Mouse (Mus musculus) stomach, embryonic 14.5 days (tissue): ENCODE data around the gene Fgf13. TPM values are rescaled to one million over a fixed set of nuclear protein-coding genes. Genes with fewer than 3 reads are reported as not detected.
A peak's percentile ranks its signal among the peaks of the same experiment; 100 is the strongest.

ENCODE experiments used
- ATAC-seq: fragments of 200-750 bp; cut with Nextera tagmentation; 2 replicates; pipeline ENCODE4 v1.8.0; 2017; ENCODE audit warnings: low read depth, moderate TSS enrichment; ENCODE audit not compliant: insufficient number of reproducible peaks, insufficient read depth, low FRiP score
- H3K27ac ChIP-seq: fragments of 300-500 bp; sonication (generic); 2 replicates; pipeline ENCODE4 v1.5.1; 2014; ENCODE audit warnings: mild to moderate bottlenecking, low read length, moderate library complexity, mixed read lengths
- H3K27me3 ChIP-seq: fragments of 300-500 bp; sonication (generic); 2 replicates; pipeline ENCODE4 v1.6.1; 2014; ENCODE audit warnings: low read length, control low read depth, mixed read lengths; ENCODE audit not compliant: control insufficient read depth, insufficient read depth
- H3K36me3 ChIP-seq: fragments of 300-500 bp; sonication (generic); 2 replicates; pipeline ENCODE4 v1.6.1; 2014; ENCODE audit warnings: mild to moderate bottlenecking, control low read depth, low read length, moderate library complexity, mixed read lengths; ENCODE audit not compliant: control insufficient read depth, insufficient read depth
- H3K4me1 ChIP-seq: fragments of 300-500 bp; sonication (generic); 2 replicates; pipeline ENCODE4 v1.6.1; 2014; ENCODE audit warnings: low read length, control low read depth, mixed read lengths; ENCODE audit not compliant: control insufficient read depth, insufficient read depth
- H3K4me2 ChIP-seq: fragments of 300-500 bp; sonication (generic); replicated peaks from 2 replicates; pipeline ENCODE4 v1.6.1; 2014; ENCODE audit warnings: low read depth, low read length, control low read depth
- H3K4me3 ChIP-seq: fragments of 300-500 bp; sonication (generic); 2 replicates; pipeline ENCODE4 v1.5.1; 2014; ENCODE audit warnings: low read depth, low read length, control low read depth
- H3K9ac ChIP-seq: fragments of 300-500 bp; sonication (generic); replicated peaks from 2 replicates; pipeline ENCODE4 v1.6.1; 2014; ENCODE audit warnings: low read depth, mild to moderate bottlenecking, control low read depth, low read length, moderate library complexity, mixed read lengths
- H3K9me3 ChIP-seq: fragments of 300-500 bp; sonication (generic); 2 replicates; pipeline ENCODE4 v1.6.1; 2016; ENCODE audit warnings: low read depth, low read length, control low read depth; ENCODE audit not compliant: control insufficient read depth
- WGBS: fragments of 180-500 bp; shearing (Covaris S2); extraction: QIAGEN DNeasy Blood & Tissue Kit; methylation state at CpG from one replicate; pipeline ENCODE4 v1.1.7; 2014; 5-methylcytosine and 5-hydroxymethylcytosine counted together
- polyA plus RNA-seq: library from polyadenylated mRNA; unstranded; fragments of >200 nt; fragmentation: Nextera tagmentation; extraction: Ambion mirVana; gene quantifications from 2 replicates; pipeline ENCODE4 v1.2.1, GENCODE M21; 2014

The Fgf13 gene
- 18.7 and 22.0 TPM in 2 replicates for polyA plus RNA-seq

GRCm38 (mm10) chrX:59567695-59568431 lies at the start of gene Fgf13:
TSS of gene Fgf13 (minus strand) at chrX:59568071.
- H3K36me3 ChIP-seq: no peaks in the 10 kb centered on the region
- H3K27ac ChIP-seq: no peak within 1 kb of the TSS
- no peaks in the 10 kb centered on the region; the same call in 1 of the 2 replicates for H3K27me3 ChIP-seq
- 21% methylated on average over 44 of the region's 47 CpGs for WGBS
- H3K4me1 ChIP-seq: no peaks in the 10 kb centered on the region
- H3K4me3 ChIP-seq: peak within 1 kb of the TSS; percentile 34
- peak; percentile 40; the same call in 1 of the 2 replicates for ATAC-seq
- H3K9me3 ChIP-seq: no peaks in the 10 kb centered on the region
- no peak within 1 kb of the TSS; the same call in 1 of the 2 replicates for H3K9ac ChIP-seq
- H3K4me2 ChIP-seq: peak within 1 kb of the TSS; percentile 65

- 63% methylated on average over 1 of the region's 1 CpGs for WGBS
Observed at GRCm38 (mm10) chrX:59606535-59606934, 38.7 kb upstream of the Fgf13 start.

GRCm38 (mm10) chrX:59589050-59589449 lies 21.2 kb upstream of the Fgf13 start:
- H3K4me3 ChIP-seq: no peak overlapping the region
- H3K27ac ChIP-seq: no peak overlapping the region
- H3K4me2 ChIP-seq: no peak overlapping the region
- no peak overlapping the region for H3K9ac ChIP-seq
- no peak for ATAC-seq
- no peaks in the 10 kb centered on the region for H3K9me3 ChIP-seq
- H3K27me3 ChIP-seq: no peaks in the 10 kb centered on the region
- H3K4me1 ChIP-seq: no peaks in the 10 kb centered on the region
- WGBS: 51% methylated on average over 5 of the region's 5 CpGs
- H3K36me3 ChIP-seq: no peaks in the 10 kb centered on the region

More at GRCm38 (mm10) chrX:59606535-59606934, 38.7 kb upstream of the Fgf13 start:
- Histone ChIP-seq H3K4me1 (no peaks in the 10 kb centered on the region), H3K9me3 (no peaks in the 10 kb centered on the region), H3K9ac (no peak overlapping the region), H3K4me2 (no peak overlapping the region), H3K27me3 (no peaks in the 10 kb centered on the region), H3K4me3 (no peak overlapping the region), H3K36me3 (no peaks in the 10 kb centered on the region), H3K27ac (no peak overlapping the region)
- no peak for ATAC-seq

- WGBS: 76% methylated on average over 11 of the region's 11 CpGs
- no peaks in the 10 kb centered on the region for H3K27me3 ChIP-seq
- no peak overlapping the region for H3K9ac ChIP-seq
- H3K36me3 ChIP-seq: no peaks in the 10 kb centered on the region
- H3K27ac ChIP-seq: no peak overlapping the region
- H3K9me3 ChIP-seq: no peaks in the 10 kb centered on the region
- no peak overlapping the region for H3K4me2 ChIP-seq
- H3K4me3 ChIP-seq: no peak overlapping the region
- no peaks in the 10 kb centered on the region for H3K4me1 ChIP-seq
- ATAC-seq: no peak
Observed at GRCm38 (mm10) chrX:59585508-59586186, 17.8 kb upstream of the Fgf13 start.

GRCm38 (mm10) chrX:59584034-59584433 lies 16.2 kb upstream of the Fgf13 start:
- Histone ChIP-seq H3K27ac (no peak overlapping the region), H3K4me1 (no peaks in the 10 kb centered on the region), H3K36me3 (no peaks in the 10 kb centered on the region), H3K9ac (no peak overlapping the region), H3K4me3 (no peak overlapping the region), H3K4me2 (no peak overlapping the region), H3K27me3 (no peaks in the 10 kb centered on the region), H3K9me3 (no peaks in the 10 kb centered on the region)
- ATAC-seq: no peak

- Histone ChIP-seq H3K9me3 (no peaks in the 10 kb centered on the region), H3K36me3 (no peaks in the 10 kb centered on the region), H3K27me3 (no peaks in the 10 kb centered on the region; the same call in 1 of the 2 replicates), H3K4me3 (peak overlapping the region; percentile 34), H3K9ac (no peak overlapping the region; the same call in 1 of the 2 replicates), H3K4me2 (peak overlapping the region; percentile 65), H3K27ac (no peak overlapping the region), H3K4me1 (no peaks in the 10 kb centered on the region)
- ATAC-seq: peak; percentile 57
- 18% methylated on average over 59 of the region's 75 CpGs for WGBS
Observed at GRCm38 (mm10) chrX:59566826-59567694, 811 bp downstream of the Fgf13 start.

DNA sequence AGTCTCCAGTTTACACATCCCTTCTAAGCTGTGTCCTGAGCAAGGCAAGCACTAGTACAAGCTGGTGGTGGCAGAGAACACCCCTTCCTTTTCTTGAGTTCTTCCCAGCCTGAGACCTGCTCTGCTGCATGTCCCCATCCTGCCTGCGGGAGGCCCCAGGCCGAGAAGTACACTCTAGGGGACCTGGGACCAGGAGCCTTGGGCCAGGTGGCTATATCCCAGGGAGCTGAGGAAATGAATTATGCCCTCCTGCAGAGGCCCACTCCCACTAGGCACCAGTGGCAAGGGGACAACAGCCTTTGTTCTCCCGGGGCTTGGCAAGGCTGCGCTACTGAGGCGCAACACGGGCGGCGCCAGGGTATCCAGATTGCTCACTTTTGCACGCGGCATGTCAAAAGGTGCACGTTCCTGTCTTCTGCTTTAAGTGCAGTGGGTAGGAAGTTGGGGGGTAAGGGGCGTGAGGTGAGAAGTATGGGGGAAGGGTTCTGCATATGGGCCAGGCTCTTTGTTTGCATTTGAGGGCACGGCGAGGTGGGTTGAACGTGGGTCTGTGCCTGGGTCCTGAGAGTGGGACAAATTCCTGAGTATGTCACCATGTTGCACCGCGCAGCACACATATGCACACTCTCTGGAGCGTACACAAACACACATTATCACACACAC lies 1.7 kb downstream of the Fgf13 start:
- Histone ChIP-seq H3K9ac (no peak overlapping the region), H3K27me3 (no peaks in the 10 kb centered on the region; the same call in 1 of the 2 replicates), H3K27ac (no peak overlapping the region), H3K9me3 (no peaks in the 10 kb centered on the region), H3K4me2 (peak overlapping the region; percentile 65), H3K4me1 (no peaks in the 10 kb centered on the region), H3K36me3 (no peaks in the 10 kb centered on the region), H3K4me3 (peak overlapping the region; percentile 34; the same call in 1 of the 2 replicates)
- WGBS: 32% methylated on average over 18 of the region's 18 CpGs
- no peak for ATAC-seq

DNA sequence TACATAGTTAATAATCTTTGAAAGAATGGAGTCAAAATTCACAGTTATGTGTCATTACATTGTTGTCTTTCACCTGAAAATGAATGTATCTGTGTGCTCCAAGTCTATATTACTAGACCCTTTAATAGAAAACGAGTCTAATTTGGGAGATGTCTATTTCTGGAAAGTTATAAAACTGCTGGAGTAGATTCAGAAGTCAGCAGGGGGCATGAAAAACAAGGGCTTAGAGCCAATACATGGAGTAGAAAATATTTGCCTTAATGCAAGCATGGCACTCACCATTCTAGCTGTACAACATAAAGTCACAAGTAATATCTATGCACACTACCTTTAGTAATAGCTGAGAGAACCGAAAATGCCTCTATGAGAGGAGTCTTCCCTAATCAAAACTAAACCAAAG lies 19.9 kb downstream of the Fgf13 start:
- no peaks in the 10 kb centered on the region for H3K4me1 ChIP-seq
- ATAC-seq: no peak
- no peaks in the 10 kb centered on the region for H3K9me3 ChIP-seq
- 74% methylated on average over 2 of the region's 2 CpGs for WGBS
- no peak overlapping the region for H3K4me2 ChIP-seq
- no peak overlapping the region for H3K4me3 ChIP-seq
- no peaks in the 10 kb centered on the region for H3K36me3 ChIP-seq
- H3K27ac ChIP-seq: no peak overlapping the region
- H3K27me3 ChIP-seq: no peaks in the 10 kb centered on the region
- H3K9ac ChIP-seq: no peak overlapping the region
